Mouse (Mus musculus): ENCODE measurements around the gene Phf21b.

Gene Phf21b

GRCm38 (mm10) chr15:84856006-84856995, at the start of gene Phf21b:
Gene Phf21b (minus strand): TSS chr15:84856049.
- DNase-seq: peak; percentile 96 to 97

GRCm38 (mm10) chr15:84903843-84904385, 48.1 kb upstream of the Phf21b start:
- DNase-seq: no peak

DNA sequence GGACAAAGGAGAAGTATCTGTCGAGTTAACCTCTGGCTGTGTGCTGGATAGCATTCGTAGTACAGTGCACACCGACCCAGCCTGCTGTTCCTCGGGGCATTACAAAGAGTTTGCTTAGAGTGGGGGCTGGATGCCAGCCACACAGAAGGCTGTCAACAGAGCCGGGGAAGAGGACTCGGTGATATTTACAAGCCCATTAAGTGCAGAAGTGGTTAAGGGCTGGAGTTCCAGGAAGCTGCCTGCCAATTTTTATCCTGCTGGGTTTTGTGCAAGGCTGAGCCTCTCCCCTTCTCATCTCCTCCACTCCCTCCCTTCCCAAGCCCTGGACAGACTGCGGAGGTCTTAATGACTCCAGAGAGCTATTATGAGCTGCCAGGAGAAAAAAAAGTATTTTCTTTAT, 42.2 kb upstream of the Phf21b start:
- peak; percentile 61 to 76 for DNase-seq

GRCm38 (mm10) chr15:84896664-84897063, 40.8 kb upstream of the Phf21b start:
- no peak for DNase-seq

DNA sequence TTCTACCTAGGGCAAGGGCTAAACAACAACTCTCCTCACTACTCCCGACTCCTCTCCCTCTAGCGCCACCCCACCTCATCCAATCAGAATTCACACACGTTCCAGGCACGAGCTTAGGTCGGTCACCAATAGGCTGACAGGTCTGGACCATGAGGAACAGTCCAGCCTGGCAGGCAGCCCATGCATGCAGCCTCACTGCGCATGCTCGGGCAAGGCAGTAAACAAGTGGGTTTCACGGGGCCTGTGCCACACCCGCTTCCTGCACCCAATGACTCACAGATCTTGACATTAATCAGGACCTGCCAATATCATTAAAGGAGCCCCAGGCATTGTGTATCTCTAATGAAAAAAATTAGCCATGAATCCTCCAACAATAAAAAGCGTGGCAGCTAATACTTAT, 40.4 kb upstream of the Phf21b start:
- peak; percentile 34 to 44 for DNase-seq

DNA sequence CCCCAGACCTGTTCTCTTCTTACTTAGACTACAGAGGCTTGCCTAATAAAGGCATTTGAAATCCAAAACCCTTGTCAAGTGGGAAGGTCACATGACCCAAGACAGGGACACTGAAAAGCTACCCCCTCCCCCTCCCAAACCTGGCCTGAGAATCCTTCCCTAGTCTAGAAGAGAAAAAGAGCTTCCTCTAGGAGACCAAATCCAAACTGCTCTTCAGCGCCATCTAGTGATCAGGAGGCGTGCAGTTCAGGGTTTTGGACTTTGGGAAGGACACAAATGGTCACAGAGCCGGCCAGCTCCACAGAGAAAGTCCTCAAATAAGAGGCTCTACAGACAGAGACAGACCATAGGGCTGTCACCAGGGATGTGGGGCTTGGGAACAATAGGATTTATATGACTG, 35.8 kb upstream of the Phf21b start:
- DNase-seq: peak; percentile 88 to 92

GRCm38 (mm10) chr15:84891246-84891645, 35.4 kb upstream of the Phf21b start:
- no peak for DNase-seq

GRCm38 (mm10) chr15:84888066-84888465, 32.2 kb upstream of the Phf21b start:
- peak; percentile 66 to 69 for DNase-seq

DNA sequence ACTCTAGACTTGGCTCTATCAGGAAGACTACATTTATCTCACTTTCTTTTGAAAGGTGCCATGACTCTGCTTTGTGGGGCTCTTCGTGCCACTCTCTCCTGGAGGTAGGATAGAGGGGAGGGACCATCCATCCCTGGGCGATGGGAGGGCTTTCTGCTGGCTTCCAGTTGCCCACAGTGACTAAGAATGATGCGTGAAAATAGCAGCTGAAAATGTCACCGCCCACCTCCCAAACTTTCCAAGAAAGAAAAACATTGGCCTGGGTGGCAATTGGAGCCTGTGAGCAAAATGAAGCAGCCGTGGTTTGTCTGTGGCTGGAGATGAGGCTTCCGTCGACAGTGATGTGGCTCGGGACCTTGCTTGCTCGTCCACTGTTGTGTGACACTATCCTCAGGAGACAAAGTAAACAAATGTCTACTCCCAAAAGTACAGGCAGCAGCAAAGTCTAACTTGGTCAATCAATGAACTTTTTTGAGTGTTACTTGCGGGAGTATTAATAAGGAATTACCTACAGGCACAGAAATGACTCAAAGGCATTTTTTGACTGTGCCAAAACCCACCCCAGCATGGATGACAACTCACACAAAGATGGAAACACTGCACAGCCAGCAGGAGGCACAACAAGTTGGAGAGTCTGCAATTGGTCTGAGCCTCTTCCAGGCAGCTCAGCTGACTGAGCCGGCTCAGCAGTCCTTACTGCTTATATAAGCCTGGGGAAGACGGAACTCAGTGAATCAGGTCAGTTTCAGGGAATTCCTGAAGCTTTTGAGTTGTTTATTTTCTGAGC, 21.4 kb upstream of the Phf21b start:
- no peak for DNase-seq

GRCm38 (mm10) chr15:84873867-84874266, 18.0 kb upstream of the Phf21b start:
- no peak for DNase-seq

DNA sequence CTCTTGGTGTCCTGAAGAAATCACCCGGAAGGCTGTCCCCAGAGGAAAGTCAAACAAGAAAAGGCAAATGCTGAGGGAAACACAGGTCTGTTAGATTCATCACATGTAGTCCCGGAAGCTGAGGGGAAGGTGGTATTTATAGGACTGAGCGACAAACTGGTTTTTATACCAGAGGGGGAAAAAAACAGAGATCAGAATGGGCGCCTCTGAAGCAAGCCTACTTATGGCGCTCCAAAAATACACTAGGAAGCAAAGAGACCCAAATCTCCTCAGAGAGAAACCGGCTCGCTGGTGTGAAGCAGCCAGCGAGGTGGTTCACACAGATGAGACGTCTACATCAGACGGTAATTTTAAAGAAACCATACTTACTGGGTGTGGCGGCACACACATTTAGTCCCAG, 17.2 kb upstream of the Phf21b start:
- DNase-seq: no peak

DNA sequence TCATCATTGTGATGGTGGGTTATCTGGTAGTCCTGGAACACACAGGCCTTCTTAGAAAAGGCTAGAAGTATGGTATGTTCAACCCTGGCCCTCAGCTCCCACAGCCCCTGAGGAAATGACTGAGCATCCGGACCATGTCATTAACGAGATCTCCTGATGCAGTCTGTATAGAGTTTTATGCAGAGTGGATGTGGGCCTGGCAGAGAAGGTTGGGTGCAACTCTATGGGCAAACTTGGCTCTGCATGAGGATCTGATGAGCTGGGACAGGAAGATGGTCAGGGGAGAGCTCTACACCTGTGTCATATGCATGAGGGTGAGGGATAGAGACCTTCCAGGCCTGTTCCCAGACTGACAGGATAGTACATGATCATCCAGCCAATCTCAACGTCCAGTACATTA, 16.0 kb upstream of the Phf21b start:
- no peak for DNase-seq

DNA sequence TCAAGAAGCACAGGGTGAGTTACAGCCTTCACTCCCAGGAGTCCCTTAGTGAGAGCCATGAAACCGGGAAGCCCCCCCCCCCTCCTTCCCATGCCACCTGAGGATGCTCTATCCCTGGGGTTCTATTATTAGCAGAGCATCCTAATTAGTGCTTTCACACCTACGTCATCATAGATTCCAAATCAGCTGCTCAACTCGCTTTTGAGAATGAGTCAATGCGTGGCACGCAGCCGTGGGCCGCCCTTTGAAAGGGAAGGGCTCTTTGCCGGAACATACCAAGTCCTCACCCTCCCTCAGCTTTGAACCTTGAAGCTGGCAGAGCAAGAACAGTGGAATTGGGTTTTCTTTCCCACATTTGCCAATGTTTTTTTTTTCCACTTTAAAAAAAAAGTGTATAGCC, 6.1 kb upstream of the Phf21b start:
- DNase-seq: no peak

GRCm38 (mm10) chr15:84857623-84858022, 1.8 kb upstream of the Phf21b start:
- no peak for DNase-seq

DNA sequence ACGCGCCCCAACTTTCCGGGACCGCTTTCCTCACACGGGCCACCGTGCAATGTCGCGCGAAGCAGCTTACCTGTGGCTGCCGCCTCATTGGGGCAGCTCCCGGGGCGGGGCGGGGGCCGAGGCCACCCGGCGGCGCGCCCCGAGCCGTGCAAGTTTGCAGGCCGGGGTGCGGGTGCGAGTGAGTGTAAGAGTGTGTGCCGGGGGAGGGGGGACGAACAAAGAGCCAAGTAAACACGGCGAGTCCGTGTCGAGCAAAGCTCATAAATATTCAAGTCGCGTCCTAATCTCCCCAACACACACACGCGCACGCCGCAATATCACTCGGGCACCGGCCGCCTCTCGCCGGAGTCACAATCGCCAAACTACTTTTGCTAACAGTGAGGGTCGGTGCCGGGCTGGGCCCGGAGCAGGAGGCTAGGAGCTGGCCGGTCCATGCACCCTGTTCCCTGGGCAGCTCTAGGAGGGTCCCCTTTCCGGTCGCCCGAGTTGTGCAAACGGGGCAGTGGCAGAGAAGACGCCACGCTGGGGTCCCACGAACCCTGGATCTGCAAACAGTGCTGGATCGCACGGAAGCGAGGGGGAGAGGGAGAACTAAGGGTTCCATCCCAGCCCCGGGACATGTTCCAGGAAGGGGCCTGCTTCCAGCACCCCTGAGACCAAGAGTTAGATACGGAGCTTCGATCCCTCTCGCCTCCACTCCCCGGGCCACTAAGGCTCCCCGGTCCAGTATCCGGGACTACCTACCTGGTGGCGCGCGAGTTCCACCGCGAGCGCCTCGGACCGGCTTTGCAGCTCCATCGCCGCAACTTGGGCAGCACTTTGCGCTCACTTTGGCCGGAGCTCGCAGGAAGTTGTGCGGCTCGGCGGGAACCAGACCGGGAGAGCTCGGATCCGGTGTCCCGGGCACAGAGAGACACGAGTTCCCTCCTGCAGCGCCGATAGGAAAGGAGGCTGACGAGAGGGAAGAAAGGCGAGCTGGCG, 638 bp downstream of the Phf21b start:
- DNase-seq: peak; percentile 71 to 74

GRCm38 (mm10) chr15:84854171-84854811, 1.6 kb downstream of the Phf21b start:
- peak; percentile 74 to 81 for DNase-seq

DNA sequence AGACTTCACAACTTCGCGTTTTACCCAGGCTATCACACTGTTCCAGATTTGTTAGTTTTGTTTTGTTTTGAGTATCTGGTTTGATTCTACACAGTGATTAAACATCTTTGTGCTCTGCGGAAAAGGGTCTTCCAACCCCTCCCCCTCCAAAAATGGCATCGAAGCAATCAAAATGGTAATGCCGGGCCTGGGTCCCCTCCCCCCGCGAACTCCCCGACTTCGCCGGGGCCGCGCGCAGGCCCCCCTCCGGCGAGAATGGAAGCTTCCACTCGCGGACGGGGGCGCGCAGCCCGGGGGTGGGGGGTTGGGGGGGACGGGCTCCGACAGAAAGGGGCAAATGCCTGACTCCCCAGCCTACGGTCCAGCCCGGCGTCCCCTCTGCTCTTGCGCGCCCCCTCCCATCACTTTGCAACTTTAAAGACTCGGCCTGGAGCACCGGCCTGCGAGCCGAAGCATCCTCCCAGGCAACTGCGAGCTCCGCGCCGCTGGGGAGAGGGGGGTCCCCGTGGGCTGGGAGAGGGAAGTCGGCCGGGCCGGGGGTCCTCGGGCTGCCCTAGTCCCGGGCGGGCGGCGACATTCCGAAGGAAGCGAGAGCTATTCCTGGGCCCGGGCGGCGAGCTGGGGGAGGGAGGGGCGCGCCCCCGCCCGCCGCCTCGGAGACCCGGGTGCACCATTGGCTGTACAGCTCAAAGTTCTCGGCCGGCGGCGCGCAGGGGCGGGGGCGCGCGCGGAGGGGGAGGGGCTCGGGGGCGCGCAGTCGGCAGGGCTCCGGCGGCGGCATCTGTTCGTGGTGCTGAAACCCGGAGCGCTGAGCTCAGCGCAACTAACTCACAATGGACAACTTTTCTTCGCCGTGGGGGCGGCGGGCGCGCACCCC, 2.4 kb downstream of the Phf21b start:
- peak; percentile 93 to 95 for DNase-seq

DNA sequence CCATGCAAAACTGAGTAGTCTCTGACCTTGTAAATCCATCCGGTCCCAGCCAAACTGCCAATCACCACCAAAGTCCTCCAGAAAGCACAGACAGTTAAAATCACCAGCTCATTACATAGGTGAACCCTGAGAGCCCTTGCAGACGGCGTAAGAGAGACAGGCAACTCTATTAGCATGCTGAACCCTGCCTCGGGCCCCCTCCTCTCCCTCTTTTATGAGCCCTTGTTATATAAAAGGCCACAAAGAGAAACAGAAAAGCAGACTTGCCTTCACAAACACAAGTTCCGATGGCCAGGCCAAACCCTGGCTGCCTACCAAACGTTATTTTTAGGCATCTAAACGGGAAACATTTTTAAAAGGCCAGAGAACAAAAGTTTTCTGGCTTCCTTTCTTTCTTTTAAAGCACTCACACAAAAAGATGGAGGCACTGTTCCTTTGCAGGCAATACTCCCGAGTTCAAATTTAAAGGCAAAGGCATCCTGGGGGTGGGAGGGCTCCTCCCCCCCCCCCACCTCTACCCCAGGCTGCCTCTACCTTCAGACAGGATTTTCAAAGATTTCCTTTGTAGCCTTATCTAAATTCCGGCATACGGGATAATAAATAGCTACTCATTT, 3.3 kb downstream of the Phf21b start:
- peak; percentile 56 to 58 for DNase-seq

DNA sequence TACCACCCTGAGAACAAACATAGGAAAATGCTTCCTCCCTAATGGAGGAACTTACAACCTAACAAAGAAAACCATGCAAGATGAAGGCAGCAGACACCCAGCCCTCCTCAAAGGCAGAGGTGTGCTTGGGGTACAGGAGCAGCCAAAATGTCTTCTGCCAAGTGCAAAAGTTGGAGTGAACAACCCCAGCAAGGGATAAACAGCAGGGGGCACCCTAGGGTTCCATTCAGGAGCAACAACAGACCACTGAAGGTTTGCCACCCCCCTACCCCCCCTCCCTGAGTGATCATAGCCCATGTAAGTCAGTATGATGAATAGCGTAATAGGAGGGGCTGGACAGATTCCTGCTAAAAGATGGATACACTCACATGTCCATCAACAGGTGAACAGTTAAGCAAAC, 5.5 kb downstream of the Phf21b start:
- DNase-seq: no peak

DNA sequence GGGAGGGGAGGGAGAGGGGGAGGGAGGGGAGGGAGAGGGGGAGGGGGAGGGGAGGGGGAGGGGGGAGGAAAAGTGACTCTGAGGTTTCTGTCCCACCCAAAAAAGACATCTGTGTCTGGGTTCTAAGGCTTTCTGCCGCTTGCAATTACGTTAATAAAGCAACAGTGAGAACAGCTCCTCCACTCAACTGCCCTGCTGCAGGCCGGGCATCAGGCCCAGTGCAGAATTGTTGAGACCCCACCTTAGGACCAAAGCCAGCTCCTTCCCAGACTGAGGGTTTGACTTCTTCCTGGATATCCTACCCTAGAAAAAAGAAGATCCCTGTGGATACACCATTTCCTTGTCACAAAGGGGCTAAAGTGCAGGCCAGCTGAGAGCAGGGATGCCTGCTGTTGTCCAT, 9.6 kb downstream of the Phf21b start:
- peak; percentile 59 to 73 for DNase-seq

All from cerebellum, postnatal 10 days (tissue).